Mouse (Mus musculus) right cerebral cortex, postnatal 10 days (tissue): ENCODE measurements at regions not wholly inside any gene's neighbourhood (a gene's known extent, or its start where the extent isn't known, plus 50 kb on each side); places are given as distances from the start of the nearest gene placed in this dataset.

Experiments used
- DNase-seq, 2 experiments: peaks; one replicate each; pipeline ENCODE4 v3.0.0; 2021; ENCODE audit warnings: low spot score in 2 of 2

GRCm38 (mm10) chr8:53954476-53955158, 122.8 kb upstream of the Vegfc start:
- no peak for DNase-seq

- no peak for DNase-seq
These were observed 121.3 kb upstream of the Vegfc start for GRCm38 (mm10) chr8:53956148-53956547.

GRCm38 (mm10) chr8:53958548-53958947, 118.9 kb upstream of the Vegfc start:
- DNase-seq = no peak

GRCm38 (mm10) chr8:53962993-53963392, 114.4 kb upstream of the Vegfc start:
- DNase-seq = no peak

DNA sequence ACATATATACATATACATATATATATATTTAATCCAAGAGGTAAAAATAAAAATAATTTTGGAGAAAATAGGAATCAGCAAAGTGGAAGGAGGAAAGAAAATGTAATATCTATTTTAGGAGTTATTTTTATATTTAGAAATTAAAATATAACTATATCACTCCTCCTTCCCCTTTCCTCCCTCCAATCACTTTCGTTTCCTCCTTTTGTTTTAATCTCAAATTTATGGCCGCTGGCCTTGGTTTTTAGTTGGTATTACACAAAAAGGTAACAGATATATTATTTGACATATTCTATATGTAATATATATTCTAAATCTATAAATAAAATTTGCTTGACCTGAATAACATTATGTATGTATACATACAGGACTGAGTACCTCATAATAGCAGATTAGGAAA, 93.1 kb upstream of the Vegfc start:
- no peak for DNase-seq

DNA sequence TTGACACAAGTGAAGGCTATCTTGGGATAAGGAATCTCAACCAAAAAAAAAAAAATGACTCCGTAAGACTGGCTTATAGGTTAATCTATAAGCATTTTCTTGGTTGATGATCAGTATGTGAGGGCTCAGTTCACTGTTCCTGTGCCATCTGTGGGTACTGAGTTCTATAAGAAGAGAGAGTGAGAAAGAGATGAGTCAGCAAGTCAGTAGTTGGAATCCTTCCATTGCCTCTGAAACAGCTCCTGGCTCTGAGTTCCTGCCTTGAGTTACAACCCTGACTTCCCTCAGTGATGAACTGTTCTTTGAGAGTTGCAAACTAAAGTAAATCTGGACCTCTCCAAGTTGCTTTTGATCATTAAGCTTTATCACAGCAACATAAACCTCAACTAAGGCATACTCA, 91.7 kb upstream of the Vegfc start:
- no peak for DNase-seq

DNA sequence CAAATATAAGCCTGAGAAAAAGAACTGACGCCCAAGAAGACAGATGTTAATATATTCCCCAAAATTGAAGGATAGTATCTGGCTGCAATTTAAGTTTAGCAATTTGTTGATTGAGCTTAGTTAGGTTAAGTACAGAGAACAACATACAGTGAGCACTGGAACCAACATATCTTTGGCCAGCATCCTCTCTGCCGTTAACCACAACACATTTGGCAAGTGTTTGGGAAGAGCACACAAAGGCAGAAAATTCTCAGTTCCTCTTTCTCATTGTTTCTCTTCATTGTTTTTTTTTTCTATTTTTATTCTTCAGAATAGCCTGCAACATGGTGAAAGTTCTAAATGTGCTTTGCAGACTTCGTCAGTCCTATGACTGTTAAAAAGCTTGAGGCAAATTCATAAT, 83.2 kb upstream of the Vegfc start:
- DNase-seq = no peak

GRCm38 (mm10) chr8:53997461-53997860, 79.9 kb upstream of the Vegfc start:
- no peak for DNase-seq

- DNase-seq = no peak
These were observed 74.5 kb upstream of the Vegfc start for GRCm38 (mm10) chr8:54002948-54003347.

- no peak for DNase-seq
These were observed 63.3 kb upstream of the Vegfc start for GRCm38 (mm10) chr8:54014096-54014495.

DNA sequence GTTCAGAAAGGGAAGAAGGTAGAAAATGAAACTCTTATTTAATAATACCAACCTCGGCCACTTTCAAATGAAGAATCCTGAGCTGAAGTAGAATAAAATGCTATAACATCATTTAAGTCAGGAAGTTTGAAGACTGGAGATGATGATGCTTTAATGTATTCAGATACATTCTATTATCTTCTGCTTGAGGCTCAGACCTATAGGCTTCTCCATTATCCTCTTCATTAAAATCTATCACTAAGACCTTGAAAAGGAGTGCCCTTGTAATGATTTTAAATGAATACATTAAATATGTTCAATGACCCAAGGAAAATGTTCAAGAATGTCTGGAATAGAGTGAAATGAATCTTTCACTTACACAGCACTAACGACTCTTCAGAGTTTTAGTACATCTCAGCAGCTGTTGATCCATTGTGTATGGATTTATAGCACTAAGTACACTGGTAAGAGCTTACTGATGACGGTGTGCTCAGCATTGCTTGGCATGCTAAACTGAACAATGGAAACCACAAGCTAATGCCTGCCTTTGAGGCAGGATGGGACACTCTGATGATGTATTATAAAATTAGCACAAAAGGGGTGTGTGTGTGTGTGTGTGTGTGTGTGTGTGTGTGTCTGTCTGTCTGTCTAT, 58.8 kb upstream of the Vegfc start:
- DNase-seq = no peak
